Mouse (Mus musculus) myocyte (in vitro differentiated cells): ENCODE measurements at regions not wholly inside any gene's neighbourhood (a gene's known extent, or its start where the extent isn't known, plus 50 kb on each side); places are given as distances from the start of the nearest gene placed in this dataset.
A peak's percentile ranks its signal among the peaks of the same experiment; 100 is the strongest.

Experiments used
- E2F4 ChIP-seq: IDR thresholded peaks from one replicate; pipeline ENCODE4 v1.6.1; 2011; ENCODE audit warnings: mild to moderate bottlenecking, control low read depth, moderate library complexity; ENCODE audit not compliant: insufficient read depth
- MAX ChIP-seq: IDR thresholded peaks from one replicate; pipeline ENCODE4 v1.6.1; 2011; ENCODE audit warnings: low read depth, mild to moderate bottlenecking, control low read depth
- MYOD1 ChIP-seq, 3 experiments: IDR thresholded peaks; one replicate each; pipeline ENCODE4 v1.6.1; 2011; ENCODE audit warnings: control low read depth in 2 of 3, low read depth in 2 of 3, mild to moderate bottlenecking in 2 of 3, moderate library complexity in 1 of 3; ENCODE audit not compliant: insufficient read length in 2 of 3, control insufficient read depth in 1 of 3
- POLR2A ChIP-seq: IDR thresholded peaks from one replicate; pipeline ENCODE4 v1.6.1; 2011; ENCODE audit warnings: low read depth, mild to moderate bottlenecking, control low read depth, moderate library complexity; ENCODE audit not compliant: insufficient read length
- POLR2AphosphoS2 ChIP-seq: IDR thresholded peaks from one replicate; pipeline ENCODE4 v1.6.1; 2011; ENCODE audit warnings: low read depth, control low read depth; ENCODE audit not compliant: insufficient read length

DNA sequence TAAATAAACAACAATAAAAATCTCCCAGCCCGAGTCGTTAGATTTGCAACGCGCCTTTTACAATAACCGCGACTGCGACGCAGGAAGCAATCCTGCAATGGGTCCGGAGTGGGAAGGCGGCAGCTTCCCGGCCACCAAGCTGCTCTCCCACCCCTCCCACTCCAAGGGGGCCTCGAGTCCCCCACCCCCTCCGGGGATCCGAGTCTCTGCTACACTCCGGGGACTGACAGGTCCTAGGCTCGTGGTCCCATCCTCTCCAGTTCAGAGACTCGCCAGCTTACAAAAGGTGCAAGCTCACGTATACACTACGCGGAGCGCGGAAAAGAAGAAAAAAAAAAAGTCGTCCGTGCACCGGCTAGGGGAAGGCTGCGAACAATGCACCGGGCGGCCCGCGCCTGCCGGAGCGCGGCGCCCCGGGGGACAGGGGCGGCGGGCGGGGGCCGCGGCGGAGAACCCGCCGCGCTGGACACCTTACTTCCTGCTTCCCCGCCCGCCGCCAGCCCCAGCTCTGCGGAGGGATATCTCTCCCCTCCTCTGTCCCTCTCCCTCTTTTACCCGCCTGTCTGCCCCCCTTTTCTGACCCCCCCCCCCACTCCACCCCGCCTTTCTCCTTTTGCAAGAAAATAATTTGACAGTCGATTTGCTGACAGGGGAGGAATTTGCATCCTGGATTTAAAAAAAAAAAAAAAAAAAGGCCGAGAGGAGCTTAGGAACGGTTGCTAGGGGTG is 130.0 kb upstream of the Ubr2 start:
- no peak for TF ChIP-seq E2F4
- no peak for TF ChIP-seq MAX
- no peak for TF ChIP-seq MYOD1 (IDR thresholded peaks at IDR 0.05; ENCODE audit: control insufficient read depth in 1 of 3, insufficient read length in 2 of 3, low read depth in 2 of 3)
- TF ChIP-seq POLR2A: peak; percentile 12
- no peak for TF ChIP-seq POLR2AphosphoS2
